Mouse (Mus musculus): Measurements from ENCODE around the gene Ccdc136. TPM values are rescaled to one million over a fixed set of nuclear protein-coding genes. Genes with fewer than 3 reads are reported as not detected.

The Ccdc136 gene
- 1.2 TPM for polyA plus RNA-seq (2017; shearing (Covaris generic))

DNA sequence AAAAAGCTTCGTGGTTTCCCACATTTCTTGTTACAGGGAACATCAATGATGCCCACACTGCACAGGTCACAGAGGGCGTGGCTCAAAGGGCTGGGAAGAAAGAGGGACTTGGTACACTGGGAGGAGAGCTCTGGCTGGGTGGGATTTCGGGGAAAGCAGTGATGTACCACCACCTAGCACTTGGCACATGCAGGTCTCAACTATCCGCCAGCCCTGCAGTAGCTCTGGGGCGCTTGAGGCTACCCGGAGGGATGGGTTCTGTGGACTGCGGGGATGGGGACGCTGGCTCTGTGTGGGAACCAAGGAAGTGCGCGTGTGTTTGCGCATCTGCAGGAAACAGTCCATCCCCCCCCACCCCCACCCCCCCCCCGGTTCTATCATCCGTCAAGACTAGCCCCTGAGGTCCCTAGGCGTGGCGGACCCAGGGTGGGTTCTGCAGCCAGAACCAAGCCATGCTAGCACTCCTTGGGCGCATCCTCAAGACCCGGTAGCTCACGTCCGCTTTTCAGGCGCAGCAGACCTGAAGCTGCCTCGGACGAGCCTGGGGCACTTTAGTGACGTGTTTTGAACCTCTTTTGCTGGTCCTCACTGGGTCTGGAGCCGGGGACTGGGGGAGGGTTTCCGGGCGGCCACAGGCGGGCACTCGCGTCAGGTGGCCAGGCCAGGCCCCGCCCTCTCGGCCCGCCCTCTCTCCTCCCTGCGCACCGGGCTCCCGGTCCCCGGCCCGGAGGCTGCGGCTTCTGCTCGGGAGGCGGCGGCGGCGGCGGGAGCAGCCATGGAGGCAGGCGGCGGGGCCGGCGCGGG lies at the start of gene Ccdc136:
TSS of gene Ccdc136 (plus strand) at position 400 of the 804 bp plus-strand sequence.

DNA sequence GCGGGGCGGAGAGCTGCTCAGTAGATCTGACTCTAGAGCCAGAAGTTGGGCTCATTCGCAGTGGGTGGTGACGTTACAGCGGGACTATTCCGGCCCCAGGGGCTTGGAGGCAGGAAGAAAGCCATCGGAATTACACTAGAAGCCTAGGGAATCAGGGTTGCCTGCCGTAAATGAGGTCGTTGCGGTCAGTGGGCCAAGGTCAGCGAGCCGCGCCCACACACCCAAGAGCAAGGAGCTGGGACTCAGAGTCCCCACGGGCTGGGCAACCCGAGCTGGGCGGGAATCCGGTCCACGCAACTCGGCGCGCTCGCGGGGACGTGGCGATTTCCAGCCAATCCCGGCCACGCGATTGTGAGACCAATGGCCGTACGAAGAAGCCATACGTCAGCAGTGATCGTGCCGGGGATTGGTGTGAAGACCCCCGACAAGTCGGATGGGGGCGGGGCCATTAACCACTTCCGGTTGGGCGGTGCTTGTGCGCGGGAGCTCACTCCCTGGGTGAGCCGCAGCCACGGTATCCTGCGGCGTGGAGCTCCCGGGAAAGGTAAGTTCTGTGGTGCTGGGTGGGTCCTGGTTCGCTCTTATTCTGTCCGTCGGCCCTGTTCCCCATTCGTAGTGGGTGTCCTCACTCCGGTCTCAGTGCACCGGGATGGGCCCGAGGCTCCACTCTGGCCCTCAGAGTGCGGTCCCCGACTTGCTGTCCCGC lies 48.3 kb upstream of the Ccdc136 start, which contains the start of gene Calu:
TSS of gene Calu (plus strand) at position 405 of the 706 bp plus-strand sequence.

GRCm38 (mm10) chr6:29388052-29388518 lies 8.0 kb upstream of the Ccdc136 start, which contains the start of gene Opn1sw:
Opn1sw (minus strand) TSS chr6:29388468.

GRCm38 (mm10) chr6:29433038-29433803 lies 37.1 kb downstream of the Ccdc136 start, which contains the start of gene Flnc:
Flnc (plus strand) TSS chr6:29433256.

DNA sequence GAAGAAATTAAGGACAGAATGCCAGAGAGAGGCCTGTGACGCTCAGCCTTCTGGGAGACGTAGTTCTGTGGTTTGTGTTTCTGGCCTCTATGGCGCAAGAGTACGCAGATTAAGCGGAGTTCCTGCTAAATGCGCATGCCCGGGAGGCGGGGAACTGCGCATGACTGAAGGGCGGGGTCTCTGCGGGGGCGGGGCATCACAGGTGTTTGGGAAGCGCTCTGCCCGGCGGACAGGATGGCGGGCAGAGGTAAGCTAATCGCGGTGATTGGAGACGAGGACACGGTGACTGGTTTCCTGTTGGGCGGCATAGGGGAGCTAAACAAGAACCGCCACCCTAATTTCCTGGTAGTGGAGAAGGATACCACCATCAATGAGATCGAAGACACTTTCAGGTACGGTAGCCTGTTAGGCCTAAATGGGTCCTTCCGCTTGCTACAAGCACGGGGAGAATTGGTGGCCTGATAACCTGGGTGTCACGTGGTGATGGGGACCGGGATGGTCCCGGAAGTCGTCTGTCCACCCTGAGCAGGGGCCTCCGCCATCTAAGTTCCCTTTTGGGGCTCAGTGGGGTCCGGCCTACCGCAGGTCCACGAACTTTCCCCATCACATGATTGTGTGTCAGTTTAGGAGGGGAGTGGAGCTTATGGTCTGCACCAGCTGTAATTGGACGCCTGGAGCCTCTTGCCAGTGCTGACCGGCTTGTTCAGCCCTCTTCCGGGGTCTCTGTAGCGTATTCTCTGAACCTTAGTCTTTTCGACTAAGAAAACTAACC lies 71.7 kb downstream of the Ccdc136 start, which contains the start of gene Atp6v1f:
TSS of gene Atp6v1f (plus strand) at position 136 of the 772 bp plus-strand sequence.

DNA sequence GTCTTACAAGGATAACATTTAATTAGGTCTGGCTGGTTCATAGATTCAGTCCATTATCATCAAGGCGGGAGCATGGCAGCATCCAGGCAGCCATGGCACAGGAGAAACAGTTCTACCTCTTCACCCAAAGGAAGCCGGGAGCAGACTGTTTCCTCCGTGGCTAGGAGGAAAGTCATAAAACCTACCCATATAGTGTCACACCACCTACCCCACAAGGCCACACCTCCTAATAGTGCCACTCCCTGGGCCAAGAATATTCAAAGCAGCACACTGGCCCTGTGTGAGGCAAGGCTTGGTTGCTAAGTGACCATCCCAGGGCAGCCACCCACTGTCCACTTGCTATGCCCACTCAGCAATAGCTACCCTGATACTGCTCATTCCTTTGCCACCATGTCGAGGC lies 75.0 kb downstream of the Ccdc136 start, which contains the start of gene Atp6v1fnb:
TSS of gene Atp6v1fnb (plus strand) at position 301 of the 400 bp plus-strand sequence.

Other genes starting within 250 kb of the Ccdc136 start
- 66.3 TPM for gene Rbm28, start 231.3 kb upstream of the Ccdc136 start, polyA plus RNA-seq (2017; shearing (Covaris generic))
- 0.17 TPM for gene Prrt4, start 216.7 kb upstream of the Ccdc136 start, polyA plus RNA-seq (2017; shearing (Covaris generic))
- gene Impdh1, start 179.9 kb upstream of the Ccdc136 start, polyA plus RNA-seq (2017; shearing (Covaris generic)) = 119 TPM
- gene Hilpda, start 123.8 kb upstream of the Ccdc136 start, polyA plus RNA-seq (2017; shearing (Covaris generic)) = 230 TPM
- 0.99 TPM for gene Fam71f2, start 116.7 kb upstream of the Ccdc136 start, polyA plus RNA-seq (2017; shearing (Covaris generic))
- not detected for gene Fam71f1, start 77.2 kb upstream of the Ccdc136 start, polyA plus RNA-seq (2017; shearing (Covaris generic))
- 84.0 TPM for gene Calu, start 48.2 kb upstream of the Ccdc136 start, polyA plus RNA-seq (2017; shearing (Covaris generic))
- gene Opn1sw, start 7.8 kb upstream of the Ccdc136 start, polyA plus RNA-seq (2017; shearing (Covaris generic)) = not detected
- not detected for gene Flnc, start 36.9 kb downstream of the Ccdc136 start, polyA plus RNA-seq (2017; shearing (Covaris generic))
- 295 TPM for gene Atp6v1f, start 71.4 kb downstream of the Ccdc136 start, polyA plus RNA-seq (2017; shearing (Covaris generic))
- gene Atp6v1fnb, start 75.1 kb downstream of the Ccdc136 start, polyA plus RNA-seq (2017; shearing (Covaris generic)) = not detected
- 0.32 TPM for gene Kcp, start 111.6 kb downstream of the Ccdc136 start, polyA plus RNA-seq (2017; shearing (Covaris generic))
- 19.7 TPM for gene Irf5, start 130.3 kb downstream of the Ccdc136 start, polyA plus RNA-seq (2017; shearing (Covaris generic))
- 91.2 TPM for gene Tnpo3, start 213.6 kb downstream of the Ccdc136 start, polyA plus RNA-seq (2017; shearing (Covaris generic))

Data from effector memory CD4-positive, alpha-beta T cell, adult 5 months (primary cell).